Mouse (Mus musculus): ENCODE data around the gene Tas2r114.

- TF ChIP-seq CTCF (IDR thresholded peaks at IDR 0.05; ENCODE audit: insufficient read depth, low read depth, low read length): no peak
- no peak for TF ChIP-seq POLR2A (IDR thresholded peaks at IDR 0.05; ENCODE audit: insufficient read depth, low read depth, low read length)
Measured at GRCm38 (mm10) chr6:131678786-131679185, 11.1 kb downstream of the Tas2r114 start, which contains the start of gene Tas2r106.
